Mouse (Mus musculus) gastrocnemius, adult 18-20 months (tissue): ENCODE measurements around the gene Ptpn20. TPM values are rescaled to one million over a fixed set of nuclear protein-coding genes. Genes with fewer than 3 reads are reported as not detected.
A peak's percentile ranks its signal among the peaks of the same experiment; 100 is the strongest.

Source experiments
- DNase-seq: peaks from one replicate; pipeline ENCODE4 v3.0.0; 2021; ENCODE audit warnings: low spot score
- total RNA-seq, 2 experiments: library from RNA; stranded (reverse); gene quantifications; 2 replicates each; pipeline ENCODE4 v1.2.3; 2021

Ptpn20 gene
- total RNA-seq, 2 experiments from 2014 or later = not detected

- peak; percentile 27 for DNase-seq
Measured at GRCm38 (mm10) chr14:33673350-33674087, 84.5 kb downstream of the Ptpn20 start.

GRCm38 (mm10) chr14:33677996-33678395 lies 89.0 kb downstream of the Ptpn20 start:
- no peak for DNase-seq

- peak; percentile 27 for DNase-seq
Measured at GRCm38 (mm10) chr14:33678740-33679139, 89.7 kb downstream of the Ptpn20 start.

- DNase-seq = peak; percentile 73
Measured at GRCm38 (mm10) chr14:33680621-33681020, 91.6 kb downstream of the Ptpn20 start.

- DNase-seq = no peak
Measured at GRCm38 (mm10) chr14:33682768-33683167, 93.8 kb downstream of the Ptpn20 start.

GRCm38 (mm10) chr14:33683701-33684100 lies 94.7 kb downstream of the Ptpn20 start:
- no peak for DNase-seq

GRCm38 (mm10) chr14:33687444-33688028 lies 98.5 kb downstream of the Ptpn20 start:
- DNase-seq = no peak

GRCm38 (mm10) chr14:33689044-33689443 lies 100.0 kb downstream of the Ptpn20 start:
- no peak for DNase-seq

Other genes with a start within 250 kb of the Ptpn20 start
- gene Mapk8, start 142.0 kb upstream of the Ptpn20 start, total RNA-seq = 10 to 100 TPM; 27.8 to 33.2 TPM
- gene Frmpd2, start 117.5 kb upstream of the Ptpn20 start, total RNA-seq = under 1 TPM in 1 of 2 experiments, not detected in 1; 0.07 TPM